Mouse (Mus musculus) lung, adult 2 months (tissue): ENCODE data around the gene Aim2.

ENCODE experiments used
- CTCF ChIP-seq: fragments of 200-500 bp; IDR thresholded peaks from 2 replicates; pipeline ENCODE4 v1.5.1; 2011; ENCODE audit warnings: mild to moderate bottlenecking, low read length, control low read depth; ENCODE audit not compliant: insufficient read depth
- POLR2A ChIP-seq: fragments of 200-500 bp; IDR thresholded peaks from 2 replicates; pipeline ENCODE4 v1.6.1; 2011; ENCODE audit warnings: low read depth, mild to moderate bottlenecking, control low read depth, low read length, borderline replicate concordance; ENCODE audit errors: extremely low read depth

- TF ChIP-seq POLR2A (no peak), CTCF (peak; percentile 44; the same call in 1 of the 2 replicates)
Measured at GRCm38 (mm10) chr1:173456139-173456754, 105.6 kb downstream of the Aim2 start.
